9 mouse cellular contexts compared by ENCODE assay signal in genomic region chr1:37614130-37614529, GRCm38 (mm10).
A peak's percentile ranks its signal among the peaks of the same experiment; 100 is the strongest.
DNase-seq lines count a peak whose midpoint lies in the region; ATAC-seq lines count a peak whose summit lies in the region.
"Had no signal": no experiment of that assay in that cellular context is flagged by ENCODE, and none has a peak within 500 bp of the region (broad histone marks: within the 10 kb centered on the region; RNA-seq: fewer than 3 reads in every experiment).

No protein-coding gene starts in this region.

- no peaks in the 10 kb centered on the region for H3K36me3 ChIP-seq in heart, embryonic 14.5 days (ENCODE audit: control insufficient read depth, insufficient read depth, low read length)
- H3K36me3 ChIP-seq in neural tube, embryonic 14.5 days (ENCODE audit: control insufficient read depth, insufficient read depth, low read length): no peaks in the 10 kb centered on the region
- no peaks in the 10 kb centered on the region for H3K36me3 ChIP-seq in forebrain, embryonic 13.5 days (ENCODE audit: poor library complexity, severe bottlenecking)
- H3K36me3 ChIP-seq: embryonic facial prominence, embryonic 15.5 days had no signal

- no peak overlapping the region for H3K9ac ChIP-seq in heart, embryonic 14.5 days (ENCODE audit: low read length)
- no peak overlapping the region for H3K9ac ChIP-seq in neural tube, embryonic 14.5 days (replicated peaks; ENCODE audit: low read depth, low read length)
- H3K9ac ChIP-seq in forebrain, embryonic 13.5 days: no peak overlapping the region
- H3K9ac ChIP-seq: embryonic facial prominence, embryonic 15.5 days had no signal

- H3K4me2 ChIP-seq in heart, embryonic 14.5 days (ENCODE audit: low read length): peak overlapping the region; percentile 31
- no peak overlapping the region for H3K4me2 ChIP-seq in neural tube, embryonic 14.5 days (ENCODE audit: low read depth, low read length)
- no peak overlapping the region for H3K4me2 ChIP-seq in forebrain, embryonic 13.5 days
- H3K4me2 ChIP-seq: embryonic facial prominence, embryonic 15.5 days had no signal

- H3K27me3 ChIP-seq in heart, embryonic 14.5 days (ENCODE audit: control insufficient read depth, insufficient read depth, low read length): no peaks in the 10 kb centered on the region
- no peaks in the 10 kb centered on the region for H3K27me3 ChIP-seq in neural tube, embryonic 14.5 days (ENCODE audit: control insufficient read depth, insufficient read depth, low read length)
- H3K27me3 ChIP-seq in forebrain, embryonic 13.5 days: no peaks in the 10 kb centered on the region
- H3K27me3 ChIP-seq: embryonic facial prominence, embryonic 15.5 days had no signal

- 58% methylated on average over 15 of the region's 15 CpGs for WGBS in heart, embryonic 14.5 days
- 57% methylated on average over 15 of the region's 15 CpGs for WGBS in neural tube, embryonic 14.5 days
- WGBS in forebrain, embryonic 13.5 days: 81% methylated on average over 15 of the region's 15 CpGs

- no peak for DNase-seq in heart, postnatal 4 days
- peak; percentile 28 to 37 for DNase-seq in frontal cortex, postnatal 10 days (ENCODE audit: low spot score in 2 of 2)
- no peak for DNase-seq in testis, postnatal 14 days (ENCODE audit: low spot score)
- no peak for DNase-seq in gastrocnemius, adult 18-20 months (ENCODE audit: low spot score)

- H3K4me1 ChIP-seq in heart, embryonic 14.5 days (ENCODE audit: control insufficient read depth in 2 of 2, insufficient read depth in 2 of 2, low read length in 2 of 2): peaks cover 19 to 20% of the 10 kb centered on the region in 2 experiments
- peaks cover 8% of the 10 kb centered on the region; the same call in 1 of the 2 replicates for H3K4me1 ChIP-seq in neural tube, embryonic 14.5 days (ENCODE audit: control insufficient read depth, insufficient read depth, low read length)
- no peaks in the 10 kb centered on the region for H3K4me1 ChIP-seq in forebrain, embryonic 13.5 days

- ATAC-seq in heart, embryonic 14.5 days (ENCODE audit: insufficient number of reproducible peaks, insufficient read depth, low FRiP score, low read depth): no peak
- ATAC-seq in CD4-positive, CD25-positive, alpha-beta regulatory T cell, adult 4 months: peak; percentile 74
- ATAC-seq in neural tube, embryonic 14.5 days (ENCODE audit: low read depth): peak; percentile 67; the same call in 1 of the 2 replicates
- no peak for ATAC-seq in forebrain, embryonic 13.5 days

- no peak overlapping the region for H3K27ac ChIP-seq in heart, embryonic 14.5 days (replicated peaks in 1 of 2; ENCODE audit: control insufficient read depth in 1 of 2, insufficient read depth in 1 of 2, low read depth in 2 of 2, low read length in 2 of 2)
- H3K27ac ChIP-seq in neural tube, embryonic 14.5 days (ENCODE audit: low read depth, low read length): peak overlapping the region; percentile 40; the same call in 1 of the 2 replicates
- no peak overlapping the region for H3K27ac ChIP-seq in forebrain, embryonic 13.5 days

- H3K4me3 ChIP-seq in heart, embryonic 14.5 days (ENCODE audit: control insufficient read depth in 1 of 2, insufficient read depth in 1 of 2, low read depth in 1 of 2, low read length in 2 of 2): 0 out of 4 replicates have a peak overlapping the region, but pooled peaks of 1 of the 2 experiments have one; percentile 2
- no peak overlapping the region for H3K4me3 ChIP-seq in neural tube, embryonic 14.5 days (ENCODE audit: low read depth, low read length)
- H3K4me3 ChIP-seq in forebrain, embryonic 13.5 days: no peak overlapping the region
- H3K4me3 ChIP-seq: embryonic facial prominence, embryonic 15.5 days had no signal

- H3K9me3 ChIP-seq in heart, embryonic 14.5 days (ENCODE audit: control insufficient read depth, low read length): no peaks in the 10 kb centered on the region
- no peaks in the 10 kb centered on the region for H3K9me3 ChIP-seq in neural tube, embryonic 14.5 days (ENCODE audit: control insufficient read depth, low read length)
- no peaks in the 10 kb centered on the region for H3K9me3 ChIP-seq in forebrain, embryonic 13.5 days (replicated peaks)
- H3K9me3 ChIP-seq: embryonic facial prominence, embryonic 15.5 days had no signal

Comparison
In these comparisons a context has a peak if more than half of its experiments do, and no peak if none do; other contexts are left out.
1. ATAC-seq: peak in CD4-positive, CD25-positive, alpha-beta regulatory T cell, adult 4 months (single experiment) and neural tube, embryonic 14.5 days (single experiment); none in heart, embryonic 14.5 days (single experiment) and forebrain, embryonic 13.5 days (single experiment).
2. DNase-seq: peak in frontal cortex, postnatal 10 days (2 of 2); none in heart, postnatal 4 days (single experiment), testis, postnatal 14 days (single experiment) and gastrocnemius, adult 18-20 months (single experiment).